Mouse (Mus musculus): ENCODE results near the gene Fam47e. TPM values are rescaled to one million over a fixed set of nuclear protein-coding genes. Genes with fewer than 3 reads are reported as not detected.

The Fam47e gene
- total RNA-seq, 2 experiments from 2014 or later: 0.42 to 0.60 TPM

DNA sequence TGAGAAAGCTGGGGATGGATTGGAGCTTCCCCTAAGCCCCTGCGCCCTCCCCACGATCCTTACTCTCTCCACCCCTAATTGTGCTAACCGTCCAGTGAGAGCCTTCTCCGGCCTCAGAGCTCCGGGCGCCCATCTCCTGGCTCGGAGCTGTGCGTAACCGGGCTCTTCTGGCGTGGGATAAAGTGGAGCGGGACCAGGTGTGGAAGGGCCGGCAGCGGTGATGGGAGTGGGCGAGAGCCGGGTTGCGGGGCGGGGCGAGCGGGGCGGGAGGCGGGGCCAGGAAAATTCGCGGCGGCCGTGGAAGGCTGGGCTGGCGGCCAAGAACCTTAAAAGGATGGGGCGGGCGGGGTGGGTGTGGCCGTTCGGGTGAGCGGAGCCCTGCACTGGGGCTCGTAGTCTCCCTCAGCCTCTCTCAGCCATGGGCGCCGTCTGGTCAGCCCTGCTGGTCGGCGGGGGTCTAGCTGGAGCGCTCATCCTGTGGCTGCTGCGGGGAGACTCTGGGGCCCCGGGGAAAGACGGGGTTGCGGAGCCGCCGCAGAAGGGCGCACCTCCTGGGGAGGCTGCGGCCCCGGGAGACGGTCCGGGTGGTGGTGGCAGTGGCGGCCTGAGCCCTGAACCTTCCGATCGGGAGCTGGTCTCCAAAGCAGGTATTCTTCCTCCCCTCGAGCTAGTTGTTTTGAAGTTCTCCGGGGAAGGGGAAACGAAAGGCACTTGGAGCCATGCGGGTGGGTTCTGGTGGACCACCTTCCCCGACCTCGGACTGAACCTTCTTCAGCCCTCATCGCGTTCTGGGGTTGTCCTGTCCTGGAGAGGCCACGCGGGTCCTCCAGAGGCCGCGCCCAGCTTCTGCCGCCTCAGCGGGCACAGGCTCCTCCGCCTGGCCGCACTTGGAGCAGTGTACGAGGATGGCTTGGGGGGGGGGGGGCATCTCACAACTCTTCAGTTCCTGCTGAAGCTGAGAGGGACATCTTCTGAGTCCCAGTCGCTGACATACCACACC lies 48.1 kb downstream of the Fam47e start, which contains the start of gene Stbd1:
Stbd1 (plus strand) TSS at position 351 of the 1,000 bp plus-strand sequence.
- peak; percentile 53 for DNase-seq
- intact Hi-C loops (cut with DNase I): no loop called here

GRCm38 (mm10) chr5:92604452-92605247 lies 49.8 kb downstream of the Fam47e start:
- DNase-seq: peak; percentile 41
- intact Hi-C loops (cut with DNase I): loop anchor here (2.0 kb wide), 1 partner anchor 70 kb away; no protein-coding TSS in a partner anchor

DNA sequence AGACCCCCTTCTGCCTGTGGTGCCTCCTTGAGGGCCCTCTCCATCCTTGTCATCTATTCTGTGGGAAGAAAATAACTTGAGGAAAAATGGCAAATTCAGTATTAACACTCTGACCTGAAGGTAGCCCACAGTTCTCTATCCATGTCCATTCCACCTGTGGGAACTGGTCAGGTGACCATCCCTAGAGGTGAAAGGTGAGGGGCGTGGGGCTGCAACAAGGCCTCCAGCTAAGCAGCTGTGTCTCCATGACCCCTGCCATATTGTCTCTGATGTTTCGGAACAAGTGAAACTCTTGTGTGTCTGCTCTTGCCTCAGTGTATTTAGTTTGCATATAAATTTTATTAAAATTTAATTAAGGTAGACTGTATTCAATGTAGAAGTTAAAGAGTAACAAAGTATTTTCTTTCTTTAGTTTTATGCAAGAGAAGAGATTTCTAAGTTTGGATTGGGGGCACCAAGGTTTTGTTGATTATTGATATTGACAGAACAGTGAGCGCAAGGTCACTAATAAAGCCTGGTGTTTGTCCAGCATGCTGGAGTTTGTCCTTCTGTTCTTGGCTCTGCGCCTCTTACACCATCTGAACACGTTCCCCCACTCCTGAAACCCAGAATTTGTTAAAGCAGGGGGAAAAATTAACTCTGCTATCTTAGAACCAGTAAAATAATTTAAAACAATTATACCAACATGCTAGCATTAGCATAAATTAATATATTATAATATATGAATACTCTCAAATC lies 52.8 kb downstream of the Fam47e start:
- intact Hi-C loops (cut with DNase I): no loop called here
- DNase-seq: no peak

GRCm38 (mm10) chr5:92612756-92613155 lies 57.9 kb downstream of the Fam47e start:
- DNase-seq: no peak
- intact Hi-C loops (cut with DNase I): no loop called here

DNA sequence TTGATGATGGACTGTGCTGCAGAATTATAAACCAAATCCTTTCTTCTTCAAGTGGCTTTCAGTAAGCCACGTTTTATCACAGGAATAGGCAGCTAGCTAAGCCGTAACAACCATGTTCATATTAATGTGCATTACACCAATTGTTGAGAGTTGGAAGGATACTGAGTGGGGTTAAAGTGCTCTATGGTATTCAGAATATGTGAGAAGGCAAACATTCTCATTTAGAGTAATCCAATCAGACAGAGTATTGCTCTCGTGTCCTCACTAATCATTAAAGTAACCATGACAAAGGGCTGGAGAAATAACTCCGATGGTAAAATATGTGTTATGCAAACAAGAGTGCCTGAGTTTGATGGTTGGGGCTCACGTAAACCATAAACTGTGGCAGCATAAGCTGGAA lies 67.0 kb downstream of the Fam47e start:
- intact Hi-C loops (cut with DNase I): no loop called here
- no peak for DNase-seq

GRCm38 (mm10) chr5:92627896-92628295 lies 73.0 kb downstream of the Fam47e start:
- DNase-seq: no peak
- intact Hi-C loops (cut with DNase I): no loop called here

DNA sequence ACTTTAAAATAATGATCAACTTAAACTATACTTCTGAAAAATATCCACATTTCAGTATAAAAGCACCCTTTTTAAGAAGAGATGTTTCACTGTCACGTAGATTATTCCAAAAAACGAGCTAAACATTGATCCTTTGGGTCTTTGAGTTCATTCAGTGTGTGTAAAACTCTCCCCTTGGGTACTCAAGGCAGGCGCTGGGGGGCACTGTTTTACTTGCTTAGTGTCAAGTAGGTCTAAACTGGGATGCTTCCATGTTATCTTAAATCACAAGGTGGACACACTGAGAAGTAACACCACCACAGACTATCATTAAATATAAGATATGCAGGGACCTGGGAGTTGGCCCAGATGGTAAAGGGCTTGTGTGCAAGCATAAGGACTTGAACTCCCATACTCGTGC lies 78.7 kb downstream of the Fam47e start:
- intact Hi-C loops (cut with DNase I): no loop called here
- peak; percentile 11 for DNase-seq

DNA sequence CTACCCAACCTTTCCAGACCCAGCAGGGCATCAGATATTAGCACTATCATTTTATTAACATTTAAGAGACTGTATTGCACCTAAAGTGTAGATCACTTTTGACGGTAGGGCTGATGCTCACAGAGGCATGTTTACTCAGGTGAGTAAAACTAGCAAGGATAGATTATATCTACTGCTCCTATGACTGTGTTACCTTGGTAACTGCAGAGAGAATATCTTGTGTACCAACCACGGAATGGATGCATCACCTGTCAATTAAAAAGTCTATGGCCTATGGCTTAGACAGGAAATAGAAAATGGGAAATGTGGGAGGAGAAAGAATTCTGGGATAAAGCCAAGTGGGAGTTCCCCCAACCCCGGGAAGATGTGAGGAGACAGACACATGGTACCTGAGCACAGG lies 80.0 kb downstream of the Fam47e start:
- DNase-seq: no peak
- intact Hi-C loops (cut with DNase I): no loop called here

DNA sequence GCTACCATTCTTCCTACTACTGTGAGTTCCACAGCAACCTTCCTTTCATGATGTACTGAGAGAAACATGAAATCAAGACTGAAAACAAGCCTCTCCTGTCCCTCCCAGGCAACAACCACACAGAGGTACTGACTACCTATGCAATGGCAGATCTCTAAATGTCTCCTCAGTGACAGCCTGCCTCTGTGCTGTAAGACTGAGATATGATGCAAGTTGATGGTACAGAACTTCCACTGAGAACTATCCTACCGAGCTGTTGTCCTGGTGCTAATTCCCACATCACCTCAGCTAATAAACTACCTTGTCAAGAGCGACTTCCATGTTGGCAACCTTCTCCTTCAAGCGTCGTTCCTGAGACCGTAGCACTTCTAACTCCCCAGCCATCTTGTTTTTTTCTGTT lies 81.0 kb downstream of the Fam47e start:
- intact Hi-C loops (cut with DNase I): no loop called here
- no peak for DNase-seq

DNA sequence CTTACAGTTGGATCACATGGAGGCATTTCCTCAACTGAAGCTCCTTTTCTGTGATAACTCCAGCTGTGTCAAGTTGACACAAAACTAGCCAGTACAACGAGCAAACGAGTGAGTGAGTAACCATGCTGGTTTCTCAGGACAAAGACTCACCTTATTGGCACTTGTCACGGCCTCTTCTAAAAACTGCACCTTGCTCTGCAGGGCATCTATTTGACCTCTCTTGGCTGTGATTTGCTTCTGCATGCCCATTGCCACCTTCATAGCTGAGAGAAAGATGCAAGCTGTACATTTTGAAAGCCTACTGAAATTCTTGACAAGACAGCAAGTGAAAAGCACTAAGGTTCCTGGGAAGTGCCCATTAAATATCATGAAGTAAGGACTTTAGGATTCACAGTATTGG lies 86.0 kb downstream of the Fam47e start:
- no peak for DNase-seq
- intact Hi-C loops (cut with DNase I): no loop called here

Other genes with a start within 250 kb of the Fam47e start
- gene Sdad1, start 244.6 kb upstream of the Fam47e start, total RNA-seq (2021): 10 to 100 TPM; 28.2 to 31.0 TPM
- not detected for gene Cxcl9, start 227.0 kb upstream of the Fam47e start, total RNA-seq (2021)
- 1 to 10 TPM; 4.1 to 5.6 TPM for gene Art3, start 223.2 kb upstream of the Fam47e start, total RNA-seq (2021)
- gene Cxcl10, start 206.2 kb upstream of the Fam47e start, total RNA-seq (2021): not detected
- gene Nup54, start 119.8 kb upstream of the Fam47e start, total RNA-seq (2021): 10 to 100 TPM; 50.7 to 60.8 TPM
- 100 to 1,000 TPM; 112 to 115 TPM for gene Scarb2, start 48.2 kb upstream of the Fam47e start, total RNA-seq (2021)
- 1 to 10 TPM; 1.6 to 2.3 TPM for gene Stbd1, start 48.0 kb downstream of the Fam47e start, total RNA-seq (2021)
- under 1 TPM; 0.52 to 0.64 TPM for gene Ccdc158, start 120.2 kb downstream of the Fam47e start, total RNA-seq (2021)
- gene Shroom3, start 128.4 kb downstream of the Fam47e start, total RNA-seq (2021): 1 to 10 TPM; 3.2 to 4.9 TPM